23 mouse cellular contexts compared by ENCODE assay signal in genomic region chr11:16597038-16597830, GRCm38 (mm10).
DNase-seq lines count a peak whose midpoint lies in the region; ATAC-seq and TF ChIP-seq lines count a peak whose summit lies in the region.
"Had no signal": no experiment of that assay in that cellular context is flagged by ENCODE, and none has a peak within 500 bp of the region (broad histone marks: within the 10 kb centered on the region; RNA-seq: fewer than 3 reads in every experiment).

No protein-coding gene starts in this region.

- no peak for DNase-seq in forebrain, embryonic 14.5 days (ENCODE audit: low spot score)
- peak; percentile 40 for DNase-seq in heart, adult 8-10 months (ENCODE audit: low spot score)
- no peak for DNase-seq in heart, postnatal 4 days
- DNase-seq in lung, postnatal 0 days (ENCODE audit: low spot score): peak; percentile 86
- no peak for DNase-seq in lung, postnatal 25 days (ENCODE audit: low spot score)
- peak; percentile 58 for DNase-seq in skeletal muscle tissue, adult 2 months (ENCODE audit: low read depth, low spot score)
- DNase-seq in thymus, adult 18-20 months: no peak
- DNase-seq: adrenal gland, postnatal 36 days; cerebellum, adult 11-12 months; cerebellum, postnatal 14 days; gastrocnemius, postnatal 14 days; heart, adult 2 months; kidney, adult 18-20 months; right cerebral cortex, postnatal 14 days; thymus, postnatal 25 days had no signal

- H3K4me1 ChIP-seq in forebrain, embryonic 16.5 days (replicated peaks; ENCODE audit: control insufficient read depth, insufficient read depth, low read length): no peaks in the 10 kb centered on the region
- H3K4me1 ChIP-seq in forebrain, embryonic 14.5 days (ENCODE audit: control insufficient read depth, insufficient read depth, low read length): no peaks in the 10 kb centered on the region
- no peaks in the 10 kb centered on the region for H3K4me1 ChIP-seq in lung, postnatal 0 days (ENCODE audit: insufficient read depth, low read depth, low read length)
- H3K4me1 ChIP-seq: heart, embryonic 15.5 days had no signal

- peaks cover 3% of the 10 kb centered on the region; the same call in 1 of the 2 replicates for H3K9me3 ChIP-seq in forebrain, embryonic 16.5 days (ENCODE audit: control insufficient read depth, low read length)
- no peaks in the 10 kb centered on the region for H3K9me3 ChIP-seq in forebrain, embryonic 14.5 days (replicated peaks; ENCODE audit: control insufficient read depth, low read length)
- no peaks in the 10 kb centered on the region for H3K9me3 ChIP-seq in lung, postnatal 0 days (ENCODE audit: low read length)
- H3K9me3 ChIP-seq: lung, embryonic 15.5 days had no signal

- no peaks in the 10 kb centered on the region for H3K27me3 ChIP-seq in forebrain, embryonic 16.5 days (replicated peaks; ENCODE audit: control insufficient read depth, insufficient read depth, low read length)
- H3K27me3 ChIP-seq in forebrain, embryonic 14.5 days (replicated peaks; ENCODE audit: control insufficient read depth, insufficient read depth, low read length): no peaks in the 10 kb centered on the region
- no peaks in the 10 kb centered on the region for H3K27me3 ChIP-seq in lung, postnatal 0 days (replicated peaks; ENCODE audit: insufficient read depth, low read length)
- H3K27me3 ChIP-seq: heart, embryonic 15.5 days; lung, embryonic 15.5 days; midbrain, embryonic 12.5 days had no signal

- H3K9ac ChIP-seq in forebrain, embryonic 16.5 days (replicated peaks; ENCODE audit: low read depth, low read length): no peak overlapping the region
- no peak overlapping the region for H3K9ac ChIP-seq in forebrain, embryonic 14.5 days (ENCODE audit: low read length)
- no peak overlapping the region for H3K9ac ChIP-seq in lung, postnatal 0 days (replicated peaks; ENCODE audit: low read depth)
- H3K9ac ChIP-seq: heart, embryonic 15.5 days; hindbrain, embryonic 14.5 days; liver, embryonic 14.5 days; lung, embryonic 15.5 days; midbrain, embryonic 12.5 days had no signal

- 89% methylated on average over 6 of the region's 6 CpGs for WGBS in forebrain, embryonic 16.5 days
- WGBS in forebrain, embryonic 14.5 days: 87% methylated on average over 6 of the region's 6 CpGs
- WGBS in lung, postnatal 0 days: 76% methylated on average over 6 of the region's 6 CpGs

- H3K4me3 ChIP-seq in forebrain, embryonic 16.5 days (replicated peaks; ENCODE audit: low read length): no peak overlapping the region
- H3K4me3 ChIP-seq in forebrain, embryonic 14.5 days (ENCODE audit: low read depth, low read length): no peak overlapping the region
- H3K4me3 ChIP-seq in lung, postnatal 0 days (ENCODE audit: low read depth, low read length): no peak overlapping the region
- H3K4me3 ChIP-seq: heart, adult 2 months; heart, embryonic 15.5 days; lung, embryonic 15.5 days; midbrain, embryonic 12.5 days had no signal

- H3K36me3 ChIP-seq in forebrain, embryonic 16.5 days (ENCODE audit: control insufficient read depth, insufficient read depth): no peaks in the 10 kb centered on the region
- no peaks in the 10 kb centered on the region for H3K36me3 ChIP-seq in forebrain, embryonic 14.5 days (ENCODE audit: control insufficient read depth, insufficient read depth, low read length)
- H3K36me3 ChIP-seq in lung, postnatal 0 days (ENCODE audit: insufficient read depth, low read length): no peaks in the 10 kb centered on the region
- H3K36me3 ChIP-seq: heart, embryonic 15.5 days; lung, embryonic 15.5 days; midbrain, embryonic 12.5 days had no signal

- no peak for TF ChIP-seq CTCF in lung, postnatal 0 days (IDR thresholded peaks at IDR 0.05)

- ATAC-seq in forebrain, embryonic 16.5 days: peak; percentile 81
- ATAC-seq in forebrain, embryonic 14.5 days: no peak
- ATAC-seq in lung, postnatal 0 days: peak; percentile 72
- ATAC-seq: CD4-positive, CD25-positive, alpha-beta regulatory T cell, adult 4 months; inflammation-experienced regulatory T-cells, adult 6 months had no signal

- H3K4me2 ChIP-seq in forebrain, embryonic 16.5 days (ENCODE audit: low read length): no peak overlapping the region
- no peak overlapping the region for H3K4me2 ChIP-seq in forebrain, embryonic 14.5 days (ENCODE audit: low read length)
- no peak overlapping the region for H3K4me2 ChIP-seq in lung, postnatal 0 days (replicated peaks; ENCODE audit: low read depth, low read length)
- H3K4me2 ChIP-seq: heart, embryonic 15.5 days; hindbrain, embryonic 14.5 days; lung, embryonic 15.5 days; midbrain, embryonic 12.5 days had no signal

- peak; percentile 38 for TF ChIP-seq EP300 in lung, postnatal 0 days (IDR thresholded peaks at IDR 0.05)

- no peak overlapping the region for H3K27ac ChIP-seq in forebrain, embryonic 16.5 days (ENCODE audit: low read length)
- no peak overlapping the region for H3K27ac ChIP-seq in forebrain, embryonic 14.5 days (ENCODE audit: low read depth, low read length)
- no peak overlapping the region for H3K27ac ChIP-seq in lung, postnatal 0 days (ENCODE audit: low read length)
- H3K27ac ChIP-seq: heart, adult 2 months; heart, embryonic 15.5 days; hindbrain, embryonic 14.5 days; liver, embryonic 14.5 days; lung, embryonic 15.5 days; midbrain, embryonic 12.5 days had no signal

Comparison
In these comparisons a context has a peak if more than half of its experiments do, and no peak if none do; other contexts are left out.
1. DNase-seq: peak in heart, adult 8-10 months (single experiment), lung, postnatal 0 days (single experiment) and skeletal muscle tissue, adult 2 months (single experiment); none in forebrain, embryonic 14.5 days (single experiment), heart, postnatal 4 days (single experiment), lung, postnatal 25 days (single experiment) and thymus, adult 18-20 months (0 of 2).